Comparison of ENCODE assay signal across 8 mouse cellular contexts in genomic region chr8:119777765-119778164, GRCm38 (mm10). TPM values are rescaled to one million over a fixed set of nuclear protein-coding genes. Genes with fewer than 3 reads are reported as not detected.
DNase-seq lines count a peak whose midpoint lies in the region; ATAC-seq and TF ChIP-seq lines count a peak whose summit lies in the region.

No protein-coding gene starts in this region.

- peak; percentile 73 for DNase-seq in cerebellum, adult 11-12 months
- DNase-seq in cerebellum, adult 8-10 months: no peak
- DNase-seq in spleen, adult 2 months (ENCODE audit: low read depth in 1 of 2, low spot score in 2 of 2): no peak
- DNase-seq in spleen, postnatal 10 days (ENCODE audit: low spot score in 2 of 2): no peak
- DNase-seq in lung, postnatal 25 days (ENCODE audit: low spot score): peak; percentile 22
- no peak for DNase-seq in ovary, postnatal 14 days (ENCODE audit: low spot score)
- DNase-seq in right cerebral cortex, postnatal 25 days: no peak

- no peaks in the 10 kb centered on the region for H3K9me3 ChIP-seq in hindbrain, embryonic 13.5 days

- H3K27me3 ChIP-seq in spleen, adult 2 months (ENCODE audit: control insufficient read depth, insufficient read depth, low read length): no peaks in the 10 kb centered on the region
- no peaks in the 10 kb centered on the region for H3K27me3 ChIP-seq in hindbrain, embryonic 13.5 days

- H3K27ac ChIP-seq in spleen, adult 2 months (ENCODE audit: insufficient read depth, low read length): peak overlapping the region; percentile 80
- H3K27ac ChIP-seq in hindbrain, embryonic 13.5 days: peak overlapping the region; percentile 92

- H3K36me3 ChIP-seq in spleen, adult 2 months (ENCODE audit: control insufficient read depth, insufficient read depth, low read length): no peaks in the 10 kb centered on the region
- H3K36me3 ChIP-seq in hindbrain, embryonic 13.5 days: peaks cover 1% of the 10 kb centered on the region

- no peak for TF ChIP-seq CTCF in spleen, adult 2 months (IDR thresholded peaks at IDR 0.05; ENCODE audit: extremely low read depth, insufficient read depth, insufficient read length, insufficient replicate concordance)

- WGBS in spleen, adult 2 months: 8% methylated on average over 7 of the region's 7 CpGs
- WGBS in hindbrain, embryonic 13.5 days: 17% methylated on average over 7 of the region's 7 CpGs

- peak overlapping the region; percentile 95 for H3K4me2 ChIP-seq in hindbrain, embryonic 13.5 days

- H3K4me1 ChIP-seq in spleen, adult 2 months (ENCODE audit: control insufficient read depth, insufficient read depth, insufficient read length): peaks cover 11% of the 10 kb centered on the region; the same call in 1 of the 2 replicates
- H3K4me1 ChIP-seq in hindbrain, embryonic 13.5 days (replicated peaks): peaks cover 23% of the 10 kb centered on the region

- H3K4me3 ChIP-seq in spleen, adult 2 months (ENCODE audit: extremely low read depth, insufficient read depth, insufficient read length): peak overlapping the region; percentile 70
- H3K4me3 ChIP-seq in hindbrain, embryonic 13.5 days: peak overlapping the region; percentile 65

- H3K9ac ChIP-seq in hindbrain, embryonic 13.5 days: peak overlapping the region; percentile 83

- no peak; the same call in 1 of the 2 replicates for ATAC-seq in hindbrain, embryonic 13.5 days (ENCODE audit: low FRiP score)

- TF ChIP-seq POLR2A in spleen, adult 2 months (IDR thresholded peaks at IDR 0.05; ENCODE audit: low read depth, low read length): no peak

RNA-seq across cellular contexts. Expression of gene Tldc1, which starts 0.5 kb away (rescaled TPM):
- 4.8 and 6.2 TPM in 2 replicates for polyA plus RNA-seq in spleen, adult 2 months (2012; rRNA removed)
- polyA plus RNA-seq in hindbrain, embryonic 13.5 days (2015; fragmentation: Nextera tagmentation; extraction: Ambion mirVana): 11.8 and 12.8 TPM in 2 replicates

Comparison
In these comparisons a context has a peak if more than half of its experiments do, and no peak if none do; other contexts are left out.
1. DNase-seq: peak in cerebellum, adult 11-12 months (single experiment) and lung, postnatal 25 days (single experiment); none in cerebellum, adult 8-10 months (single experiment), spleen, adult 2 months (0 of 2), spleen, postnatal 10 days (0 of 2), ovary, postnatal 14 days (single experiment) and right cerebral cortex, postnatal 25 days (single experiment).